24 mouse cellular contexts compared by ENCODE assay signal in the genomic region with DNA sequence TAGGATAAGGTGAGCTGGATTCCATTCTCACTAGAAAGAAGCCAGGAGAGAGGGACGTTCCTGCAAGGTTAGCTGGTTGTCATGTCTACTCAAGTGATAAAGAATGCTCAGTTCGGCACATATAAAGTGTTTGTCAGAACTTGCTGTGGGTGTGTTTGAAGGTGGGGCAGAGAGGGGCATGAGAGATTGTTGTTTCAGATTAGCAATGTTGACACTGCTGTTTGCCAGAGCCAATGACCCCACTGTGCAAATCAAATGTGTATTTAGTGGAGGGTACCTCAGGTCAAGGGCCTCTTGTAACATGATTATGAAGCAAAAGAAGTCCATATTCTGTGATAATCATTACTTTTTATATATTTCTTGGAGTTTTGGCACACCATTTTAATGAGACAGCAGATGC. TPM values are rescaled to one million over a fixed set of nuclear protein-coding genes. Genes with fewer than 3 reads are reported as not detected.
DNase-seq lines count a peak whose midpoint lies in the region; ATAC-seq and TF ChIP-seq lines count a peak whose summit lies in the region.
"Had no signal": no experiment of that assay in that cellular context is flagged by ENCODE, and none has a peak within 500 bp of the region (broad histone marks: within the 10 kb centered on the region; RNA-seq: fewer than 3 reads in every experiment).

No protein-coding gene starts in this region.

- H3K4me1 ChIP-seq in liver, adult 2 months (ENCODE audit: control insufficient read depth, insufficient read depth, low read length) = peaks cover 12% of the 10 kb centered on the region
- no peaks in the 10 kb centered on the region for H3K4me1 ChIP-seq in liver, embryonic 14.5 days (replicated peaks; ENCODE audit: control insufficient read depth in 2 of 2, insufficient read depth in 2 of 2, low read length in 1 of 2)
- no peaks in the 10 kb centered on the region for H3K4me1 ChIP-seq in midbrain, embryonic 15.5 days
- H3K4me1 ChIP-seq: embryonic facial prominence, embryonic 15.5 days; heart, embryonic 12.5 days; neural tube, embryonic 15.5 days had no signal

- no peaks in the 10 kb centered on the region for H3K27me3 ChIP-seq in liver, adult 2 months (ENCODE audit: control insufficient read depth, insufficient read depth, low read length)
- no peaks in the 10 kb centered on the region for H3K27me3 ChIP-seq in liver, embryonic 14.5 days (ENCODE audit: control insufficient read depth, insufficient read depth, low read length)
- H3K27me3 ChIP-seq in midbrain, embryonic 15.5 days (replicated peaks) = no peaks in the 10 kb centered on the region
- H3K27me3 ChIP-seq: embryonic facial prominence, embryonic 15.5 days; heart, embryonic 12.5 days; neural tube, embryonic 15.5 days had no signal

- TF ChIP-seq POLR2A in liver, adult 2 months (IDR thresholded peaks at IDR 0.05; ENCODE audit: extremely low read depth, insufficient read depth, low read length) = no peak

- H3K27ac ChIP-seq in liver, adult 2 months (replicated peaks; ENCODE audit: insufficient read depth, low read depth, low read length) = peak overlapping the region; percentile 26; the same call in 1 of the 2 replicates
- no peak overlapping the region for H3K27ac ChIP-seq in liver, embryonic 14.5 days
- H3K27ac ChIP-seq in midbrain, embryonic 15.5 days = no peak overlapping the region
- H3K27ac ChIP-seq: embryonic facial prominence, embryonic 15.5 days; hindbrain, postnatal 0 days; neural tube, embryonic 15.5 days had no signal

- intact Hi-C loops in left cerebral cortex, postnatal 10 days (cut with DNase I) = no loop called here

- H3K4me3 ChIP-seq in liver, adult 2 months (ENCODE audit: insufficient read depth, low read depth, low read length) = no peak overlapping the region
- no peak overlapping the region for H3K4me3 ChIP-seq in liver, embryonic 14.5 days (ENCODE audit: insufficient read depth in 1 of 2, low read depth in 2 of 2, low read length in 2 of 2)
- no peak overlapping the region for H3K4me3 ChIP-seq in midbrain, embryonic 15.5 days
- H3K4me3 ChIP-seq: embryonic facial prominence, embryonic 15.5 days; heart, embryonic 12.5 days; neural tube, embryonic 15.5 days had no signal

- TF ChIP-seq CTCF in liver, adult 2 months (IDR thresholded peaks at IDR 0.05; ENCODE audit: low read depth, low read length) = no peak
- no peak for TF ChIP-seq CTCF in liver, embryonic 14.5 days (IDR thresholded peaks at IDR 0.05; ENCODE audit: low read depth)

- peak; percentile 99 for DNase-seq in liver, adult 2 months (ENCODE audit: extremely low read depth, low read depth, low spot score)
- DNase-seq in liver = no peak
- DNase-seq in urinary bladder, postnatal 14 days (ENCODE audit: low spot score) = peak; percentile 28
- DNase-seq in urinary bladder, postnatal 4 days (ENCODE audit: low spot score in 2 of 2) = no peak
- peak in 2 of 3 experiments; percentile 4 to 6 for DNase-seq in liver, embryonic 14.5 days (ENCODE audit: low read depth in 3 of 3, low spot score in 3 of 3)
- no peak for DNase-seq in left cerebral cortex, postnatal 10 days (ENCODE audit: extremely low spot score in 1 of 2, low spot score in 2 of 2)
- no peak for DNase-seq in frontal cortex, postnatal 14 days (ENCODE audit: low spot score in 2 of 2)
- DNase-seq: adrenal gland, postnatal 10 days; cerebellum, adult 8-10 months; cerebellum, postnatal 36 days; gastrocnemius, postnatal 10 days; heart, adult 18-20 months; heart, postnatal 14 days; kidney, adult 8-10 months; kidney, postnatal 14 days; lung, embryonic 14.5 days had no signal

- no peak overlapping the region for H3K9ac ChIP-seq in liver, adult 2 months (ENCODE audit: low read depth, low read length)
- H3K9ac ChIP-seq in liver, embryonic 14.5 days (replicated peaks) = no peak overlapping the region
- no peak overlapping the region for H3K9ac ChIP-seq in midbrain, embryonic 15.5 days
- H3K9ac ChIP-seq: embryonic facial prominence, embryonic 15.5 days; heart, embryonic 12.5 days; lung, embryonic 14.5 days; neural tube, embryonic 15.5 days had no signal

- H3K4me2 ChIP-seq in liver, embryonic 14.5 days (ENCODE audit: low read depth) = no peak overlapping the region
- H3K4me2 ChIP-seq in midbrain, embryonic 15.5 days = no peak overlapping the region
- H3K4me2 ChIP-seq: embryonic facial prominence, embryonic 15.5 days; heart, embryonic 12.5 days; lung, embryonic 14.5 days; midbrain, embryonic 11.5 days; neural tube, embryonic 15.5 days had no signal

- peak; percentile 62 for ATAC-seq in liver, embryonic 14.5 days (ENCODE audit: insufficient read depth)
- no peak for ATAC-seq in midbrain, embryonic 15.5 days (replicated peaks)
- ATAC-seq: forebrain, embryonic 14.5 days; hindbrain, postnatal 0 days had no signal

- no peaks in the 10 kb centered on the region for H3K79me2 ChIP-seq in liver, adult 2 months (ENCODE audit: control insufficient read depth, insufficient read depth, low read length)

- H3K36me3 ChIP-seq in liver, adult 2 months (ENCODE audit: control insufficient read depth, insufficient read depth, low read length) = no peaks in the 10 kb centered on the region
- no peaks in the 10 kb centered on the region for H3K36me3 ChIP-seq in liver, embryonic 14.5 days (replicated peaks; ENCODE audit: control insufficient read depth, insufficient read depth, low read depth)
- H3K36me3 ChIP-seq in midbrain, embryonic 15.5 days (replicated peaks) = no peaks in the 10 kb centered on the region
- H3K36me3 ChIP-seq: embryonic facial prominence, embryonic 15.5 days; heart, embryonic 12.5 days; neural tube, embryonic 15.5 days had no signal

- WGBS in liver, adult 2 months = 13% methylated on average over 2 of the region's 2 CpGs
- 48% methylated on average over 2 of the region's 2 CpGs for WGBS in liver, embryonic 14.5 days (ENCODE audit: insufficient replicate concordance)
- WGBS in midbrain, embryonic 15.5 days = 60% methylated on average over 2 of the region's 2 CpGs

- H3K9me3 ChIP-seq in liver, embryonic 14.5 days (ENCODE audit: control insufficient read depth, low read length) = no peaks in the 10 kb centered on the region
- no peaks in the 10 kb centered on the region for H3K9me3 ChIP-seq in midbrain, embryonic 15.5 days
- H3K9me3 ChIP-seq: embryonic facial prominence, embryonic 15.5 days; heart, embryonic 12.5 days; neural tube, embryonic 15.5 days had no signal

- no peak for TF ChIP-seq EP300 in liver, embryonic 14.5 days (IDR thresholded peaks at IDR 0.05; ENCODE audit: low read depth)

RNA-seq across cellular contexts. Expression of a gene that starts 39.1 kb away (rescaled TPM):
- 25.5 and 31.1 TPM in 2 replicates for total RNA-seq in liver, adult 2 months (2014; rRNA removed)
- polyA plus RNA-seq in liver, adult 2 months (2012; rRNA removed) = 29.5 and 39.2 TPM in 2 replicates
- polyA plus RNA-seq in liver, embryonic 14.5 days (2012; rRNA removed) = 10.4 and 16.1 TPM in 2 replicates
- 24.0 and 25.8 TPM in 2 replicates for polyA plus RNA-seq in liver, embryonic 14.5 days (2014; fragmentation: Nextera tagmentation; extraction: Ambion mirVana)
- 164 and 175 TPM in 2 replicates for polyA plus RNA-seq in midbrain, embryonic 15.5 days (2015; fragmentation: Nextera tagmentation; extraction: Ambion mirVana)
- total RNA-seq in left cerebral cortex, postnatal 10 days (2021) = 100 to 1,000 TPM; 154 to 161 TPM

RNA-seq across cellular contexts. Expression of a gene that starts 45.1 kb away (rescaled TPM):
- 3,653 and 4,046 TPM in 2 replicates for total RNA-seq in liver, adult 2 months (2014; rRNA removed)
- polyA plus RNA-seq in liver, adult 2 months (2012; rRNA removed) = 745 and 766 TPM in 2 replicates
- polyA plus RNA-seq in liver, embryonic 14.5 days (2012; rRNA removed) = 1.1 and 1.2 TPM in 2 replicates
- polyA plus RNA-seq in liver, embryonic 14.5 days (2014; fragmentation: Nextera tagmentation; extraction: Ambion mirVana) = 2.4 and 2.7 TPM in 2 replicates
- 0.37 and 0.43 TPM in 2 replicates for polyA plus RNA-seq in midbrain, embryonic 15.5 days (2015; fragmentation: Nextera tagmentation; extraction: Ambion mirVana)
- total RNA-seq in left cerebral cortex, postnatal 10 days (2021) = 1 to 10 TPM in 1 of 2 experiments, under 1 TPM in 1; 0.85 to 1.0 TPM
- total RNA-seq: megakaryocyte progenitor cell, adult 5-6 weeks had no signal

Comparison
In these comparisons a context has a peak if more than half of its experiments do, and no peak if none do; other contexts are left out.
1. DNase-seq: peak in liver, adult 2 months (single experiment), urinary bladder, postnatal 14 days (single experiment) and liver, embryonic 14.5 days (2 of 3); none in liver (single experiment), urinary bladder, postnatal 4 days (0 of 2), left cerebral cortex, postnatal 10 days (0 of 2) and frontal cortex, postnatal 14 days (0 of 2).
2. RNA of a gene that starts 45.1 kb away (polyA plus RNA-seq): 745 to 766 TPM in liver, adult 2 months; 1.1 to 2.7 TPM in liver, embryonic 14.5 days and 0.37 to 0.43 TPM in midbrain, embryonic 15.5 days; every median in the first group is over 100 times any median in the second.